Mouse (Mus musculus) hindbrain, embryonic 13.5 days (tissue): ENCODE data around the gene Wwc2. TPM values are rescaled to one million over a fixed set of nuclear protein-coding genes. Genes with fewer than 3 reads are reported as not detected.

Experiments
- ATAC-seq: fragments of 200-750 bp; cut with Nextera tagmentation; 2 replicates; pipeline ENCODE4 v1.8.0; 2017; ENCODE audit warnings: moderate TSS enrichment; ENCODE audit not compliant: low FRiP score
- H3K27ac ChIP-seq: fragments of 300-500 bp; sonication (generic); 2 replicates; pipeline ENCODE4 v1.5.1; 2015; ENCODE audit warnings: inconsistent platforms, mild to moderate bottlenecking, moderate library complexity
- H3K27me3 ChIP-seq: fragments of 300-500 bp; sonication (generic); 2 replicates; pipeline ENCODE4 v1.6.1; 2015; ENCODE audit warnings: mild to moderate bottlenecking, inconsistent platforms
- H3K36me3 ChIP-seq: fragments of 300-500 bp; sonication (generic); 2 replicates; pipeline ENCODE4 v1.6.1; 2015; ENCODE audit warnings: mild to moderate bottlenecking, inconsistent platforms
- H3K4me1 ChIP-seq: fragments of 300-500 bp; sonication (generic); replicated peaks from 2 replicates; pipeline ENCODE4 v1.6.1; 2015; ENCODE audit warnings: inconsistent platforms
- H3K4me2 ChIP-seq: fragments of 300-500 bp; sonication (generic); 2 replicates; pipeline ENCODE4 v1.6.1; 2015; ENCODE audit warnings: inconsistent platforms, mild to moderate bottlenecking, moderate library complexity
- H3K4me3 ChIP-seq: fragments of 300-500 bp; sonication (generic); 2 replicates; pipeline ENCODE4 v1.5.1; 2015; ENCODE audit warnings: mild to moderate bottlenecking, inconsistent platforms
- H3K9ac ChIP-seq: fragments of 300-500 bp; sonication (generic); 2 replicates; pipeline ENCODE4 v1.6.1; 2015; ENCODE audit warnings: mild to moderate bottlenecking, inconsistent platforms
- H3K9me3 ChIP-seq: fragments of 300-500 bp; sonication (generic); 2 replicates; pipeline ENCODE4 v1.6.1; 2016; ENCODE audit warnings: inconsistent platforms
- WGBS: fragments of 180-500 bp; shearing (Covaris S2); methylation state at CpG from one replicate; pipeline ENCODE4 v1.1.7; 2015; 5-methylcytosine and 5-hydroxymethylcytosine counted together
- polyA plus RNA-seq: library from polyadenylated mRNA; unstranded; fragments of >200 nt; fragmentation: Nextera tagmentation; extraction: Ambion mirVana; gene quantifications from 2 replicates; pipeline ENCODE4 v1.2.1, GENCODE M21; 2015

Wwc2 gene
- polyA plus RNA-seq, 1 experiment from 2014 or later = 6.0 TPM

- Histone ChIP-seq H3K9ac (no peak overlapping the region), H3K36me3 (no peaks in the 10 kb centered on the region), H3K4me3 (no peak overlapping the region), H3K4me1 (no peaks in the 10 kb centered on the region), H3K4me2 (no peak overlapping the region), H3K27ac (no peak overlapping the region), H3K9me3 (no peaks in the 10 kb centered on the region), H3K27me3 (no peaks in the 10 kb centered on the region)
- ATAC-seq = no peak
- WGBS = 91% methylated on average over 15 of the region's 15 CpGs
Observed at GRCm38 (mm10) chr8:48009399-48009798, 18.7 kb upstream of the Wwc2 start.

- H3K9ac ChIP-seq = no peak overlapping the region
- no peak overlapping the region for H3K4me2 ChIP-seq
- no peak overlapping the region for H3K27ac ChIP-seq
- no peaks in the 10 kb centered on the region for H3K36me3 ChIP-seq
- H3K9me3 ChIP-seq = no peaks in the 10 kb centered on the region
- WGBS = 76% methylated on average over 8 of the region's 8 CpGs
- no peaks in the 10 kb centered on the region for H3K4me1 ChIP-seq
- ATAC-seq = no peak
- H3K4me3 ChIP-seq = no peak overlapping the region
- H3K27me3 ChIP-seq = no peaks in the 10 kb centered on the region
Observed at GRCm38 (mm10) chr8:48008936-48009335, 18.2 kb upstream of the Wwc2 start.

GRCm38 (mm10) chr8:48006869-48007268, 16.1 kb upstream of the Wwc2 start:
- no peak overlapping the region for H3K27ac ChIP-seq
- H3K36me3 ChIP-seq = no peaks in the 10 kb centered on the region
- WGBS = 94% methylated on average over 4 of the region's 4 CpGs
- H3K4me2 ChIP-seq = no peak overlapping the region
- no peaks in the 10 kb centered on the region for H3K4me1 ChIP-seq
- H3K9ac ChIP-seq = no peak overlapping the region
- H3K27me3 ChIP-seq = no peaks in the 10 kb centered on the region
- no peak overlapping the region for H3K4me3 ChIP-seq
- H3K9me3 ChIP-seq = no peaks in the 10 kb centered on the region
- no peak for ATAC-seq

GRCm38 (mm10) chr8:48002551-48002950, 11.8 kb upstream of the Wwc2 start:
- Histone ChIP-seq H3K4me3 (no peak overlapping the region), H3K36me3 (no peaks in the 10 kb centered on the region), H3K9ac (no peak overlapping the region), H3K9me3 (no peaks in the 10 kb centered on the region), H3K27ac (no peak overlapping the region), H3K4me2 (no peak overlapping the region), H3K27me3 (no peaks in the 10 kb centered on the region), H3K4me1 (no peaks in the 10 kb centered on the region)
- ATAC-seq = no peak
- WGBS = 92% methylated on average over 8 of the region's 8 CpGs

- H3K9me3 ChIP-seq = no peaks in the 10 kb centered on the region
- no peak overlapping the region for H3K4me2 ChIP-seq
- no peaks in the 10 kb centered on the region for H3K4me1 ChIP-seq
- no peak overlapping the region for H3K9ac ChIP-seq
- H3K36me3 ChIP-seq = no peaks in the 10 kb centered on the region
- H3K27ac ChIP-seq = no peak overlapping the region
- H3K4me3 ChIP-seq = no peak overlapping the region
- no peak for ATAC-seq
- H3K27me3 ChIP-seq = no peaks in the 10 kb centered on the region
- 97% methylated on average over 6 of the region's 6 CpGs for WGBS
Observed at GRCm38 (mm10) chr8:48001395-48001794, 10.7 kb upstream of the Wwc2 start.

GRCm38 (mm10) chr8:47996712-47997111, 6.0 kb upstream of the Wwc2 start:
- Histone ChIP-seq H3K27me3 (peaks cover 3% of the 10 kb centered on the region; the same call in 1 of the 2 replicates), H3K4me2 (no peak overlapping the region), H3K9me3 (no peaks in the 10 kb centered on the region), H3K9ac (no peak overlapping the region), H3K27ac (no peak overlapping the region), H3K4me1 (peaks cover 2% of the 10 kb centered on the region), H3K36me3 (no peaks in the 10 kb centered on the region), H3K4me3 (no peak overlapping the region)
- WGBS = 38% methylated on average over 1 of the region's 1 CpGs
- ATAC-seq = no peak

GRCm38 (mm10) chr8:47996126-47996525, 5.4 kb upstream of the Wwc2 start:
- WGBS = 81% methylated on average over 3 of the region's 3 CpGs
- H3K4me1 ChIP-seq = peaks cover 8% of the 10 kb centered on the region

GRCm38 (mm10) chr8:47995391-47995790, 4.7 kb upstream of the Wwc2 start:
- no peak overlapping the region for H3K4me3 ChIP-seq
- WGBS = 81% methylated on average over 6 of the region's 6 CpGs

More at GRCm38 (mm10) chr8:47996126-47996525, 5.4 kb upstream of the Wwc2 start:
- no peaks in the 10 kb centered on the region for H3K36me3 ChIP-seq
- no peak overlapping the region for H3K27ac ChIP-seq
- H3K4me2 ChIP-seq = no peak overlapping the region
- no peak overlapping the region for H3K4me3 ChIP-seq
- no peaks in the 10 kb centered on the region for H3K9me3 ChIP-seq
- peaks cover 3% of the 10 kb centered on the region; the same call in 1 of the 2 replicates for H3K27me3 ChIP-seq
- no peak overlapping the region for H3K9ac ChIP-seq
- ATAC-seq = no peak

GRCm38 (mm10) chr8:47994618-47995274, 4.0 kb upstream of the Wwc2 start:
- 73% methylated on average over 25 of the region's 25 CpGs for WGBS
- no peak for ATAC-seq

More at GRCm38 (mm10) chr8:47995391-47995790, 4.7 kb upstream of the Wwc2 start:
- no peak for ATAC-seq
- Histone ChIP-seq H3K4me2 (no peak overlapping the region), H3K9ac (no peak overlapping the region), H3K4me1 (peaks cover 9% of the 10 kb centered on the region), H3K27me3 (peaks cover 3% of the 10 kb centered on the region; the same call in 1 of the 2 replicates), H3K27ac (no peak overlapping the region), H3K36me3 (no peaks in the 10 kb centered on the region), H3K9me3 (no peaks in the 10 kb centered on the region)

GRCm38 (mm10) chr8:47990386-47990772, 345 bp downstream of the Wwc2 start:
- Histone ChIP-seq H3K9ac (peak overlapping the region; percentile 88), H3K4me3 (peak overlapping the region; percentile 81), H3K9me3 (no peaks in the 10 kb centered on the region), H3K4me2 (peak overlapping the region; percentile 87), H3K27me3 (peaks cover 3% of the 10 kb centered on the region; the same call in 1 of the 2 replicates), H3K4me1 (peaks cover 48% of the 10 kb centered on the region), H3K27ac (peak overlapping the region; percentile 88), H3K36me3 (no peaks in the 10 kb centered on the region)
- ATAC-seq = peak; percentile 95
- WGBS = 2% methylated on average over 41 of the region's 45 CpGs

More at GRCm38 (mm10) chr8:47994618-47995274, 4.0 kb upstream of the Wwc2 start:
- H3K27ac ChIP-seq = no peak overlapping the region
- H3K36me3 ChIP-seq = no peaks in the 10 kb centered on the region
- H3K27me3 ChIP-seq = peaks cover 3% of the 10 kb centered on the region; the same call in 1 of the 2 replicates
- peaks cover 11% of the 10 kb centered on the region for H3K4me1 ChIP-seq
- no peaks in the 10 kb centered on the region for H3K9me3 ChIP-seq
- H3K9ac ChIP-seq = no peak overlapping the region
- H3K4me2 ChIP-seq = no peak overlapping the region
- no peak overlapping the region for H3K4me3 ChIP-seq

GRCm38 (mm10) chr8:47989655-47990385, 904 bp downstream of the Wwc2 start:
- WGBS = 0% methylated on average over 37 of the region's 66 CpGs

GRCm38 (mm10) chr8:47989211-47989610, 1.5 kb downstream of the Wwc2 start:
- Histone ChIP-seq H3K4me1 (peaks cover 53% of the 10 kb centered on the region), H3K9ac (peak overlapping the region; percentile 88), H3K4me3 (peak overlapping the region; percentile 81), H3K27me3 (peaks cover 3% of the 10 kb centered on the region; the same call in 1 of the 2 replicates), H3K36me3 (no peaks in the 10 kb centered on the region), H3K9me3 (no peaks in the 10 kb centered on the region), H3K27ac (no peak overlapping the region), H3K4me2 (peak overlapping the region; percentile 87)
- no peak for ATAC-seq
- WGBS = 21% methylated on average over 8 of the region's 8 CpGs

More at GRCm38 (mm10) chr8:47989655-47990385, 904 bp downstream of the Wwc2 start:
- Histone ChIP-seq H3K4me1 (peaks cover 53% of the 10 kb centered on the region), H3K4me3 (peak overlapping the region; percentile 81), H3K27me3 (peaks cover 3% of the 10 kb centered on the region; the same call in 1 of the 2 replicates), H3K9ac (peak overlapping the region; percentile 88), H3K9me3 (no peaks in the 10 kb centered on the region), H3K36me3 (no peaks in the 10 kb centered on the region), H3K4me2 (peak overlapping the region; percentile 87), H3K27ac (peak overlapping the region; percentile 88)
- ATAC-seq = peak; percentile 47
